Mouse (Mus musculus) brown adipose tissue, adult 24 weeks (tissue): ENCODE measurements around the gene Clptm1. TPM values are rescaled to one million over a fixed set of nuclear protein-coding genes. Genes with fewer than 3 reads are reported as not detected.

ENCODE experiments used
- H3K27ac ChIP-seq: fragments of 200-500 bp; replicated peaks from 2 replicates; pipeline ENCODE4 v1.5.1; 2012; ENCODE audit warnings: low read depth, mild to moderate bottlenecking, low read length
- H3K4me1 ChIP-seq: fragments of 200-500 bp; 2 replicates; pipeline ENCODE4 v1.6.1; 2012; ENCODE audit warnings: low read length, mixed read lengths; ENCODE audit not compliant: control insufficient read depth, insufficient read depth, insufficient read length
- H3K4me3 ChIP-seq: fragments of 200-500 bp; 2 replicates; pipeline ENCODE4 v1.5.1; 2012; ENCODE audit warnings: low read depth, mild to moderate bottlenecking, low read length, moderate library complexity; ENCODE audit not compliant: insufficient read depth
- polyA plus RNA-seq: library from polyadenylated mRNA; stranded (reverse); fragments of >200 nt; gene quantifications from 2 replicates; pipeline ENCODE4 v1.2.4, GENCODE M21; 2012; ENCODE audit not compliant: missing spikeins, insufficient read depth, insufficient read length

Clptm1 gene
- polyA plus RNA-seq, 1 experiment, result 77.2 TPM

DNA sequence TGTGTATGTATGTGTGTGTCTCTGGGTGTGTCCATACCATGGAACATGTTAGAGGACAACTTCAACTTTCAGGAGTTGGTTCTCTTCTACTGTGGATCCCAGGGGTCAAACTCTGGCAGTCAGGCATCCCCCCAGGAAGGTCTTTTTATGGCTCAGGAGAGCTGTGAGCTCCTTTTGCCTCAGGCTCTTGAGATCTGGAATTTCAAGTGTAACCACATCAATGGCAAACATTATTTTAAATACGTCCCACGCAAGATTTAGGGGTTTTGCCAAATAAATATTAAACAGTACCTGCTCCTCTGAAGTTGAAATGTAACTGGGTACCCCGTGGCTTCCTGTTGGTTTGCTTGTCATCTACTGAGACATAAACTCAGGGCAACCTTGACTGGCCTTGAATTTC lies 18.1 kb upstream of the Clptm1 start:
- H3K4me3 ChIP-seq, result no peak overlapping the region
- H3K27ac ChIP-seq, result no peak overlapping the region
- H3K4me1 ChIP-seq, result no peaks in the 10 kb centered on the region

DNA sequence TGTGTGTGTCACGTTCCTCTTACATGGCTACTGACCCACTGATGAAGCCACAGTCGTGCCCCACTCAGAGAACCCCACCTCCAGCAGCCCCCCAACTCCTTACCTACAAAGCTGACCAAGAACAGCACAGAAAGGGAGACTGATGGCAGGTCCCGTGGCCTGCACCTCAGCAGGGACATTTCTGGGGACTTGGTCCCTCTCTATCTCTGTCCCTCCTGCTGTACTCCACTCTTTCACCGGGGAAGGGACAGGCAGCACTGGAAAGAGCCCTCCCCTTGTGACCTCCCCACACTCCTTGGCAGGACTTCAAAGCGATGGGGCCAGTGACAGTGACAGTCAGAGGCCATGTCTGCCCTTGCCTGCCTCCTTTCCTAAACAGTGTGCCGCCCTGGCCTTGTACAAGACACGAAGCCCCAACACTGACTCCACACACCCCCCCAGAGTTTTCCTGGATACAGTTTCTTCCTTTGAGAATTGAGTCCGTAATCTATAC lies 16.4 kb upstream of the Clptm1 start, which contains the start of the genes Gm44805 and Apoc4:
TSS of gene Gm44805 (minus strand) at position 222 of the 493 bp plus-strand sequence.
TSS of gene Apoc4 (minus strand) at position 278 of the 493 bp plus-strand sequence.
- Histone ChIP-seq H3K4me1 (0 out of 2 replicates have a peak, but pooled peaks cover 3% of the 10 kb centered on the region), H3K4me3 (no peak within 1 kb of the TSS), H3K27ac (no peak within 1 kb of the TSS)

DNA sequence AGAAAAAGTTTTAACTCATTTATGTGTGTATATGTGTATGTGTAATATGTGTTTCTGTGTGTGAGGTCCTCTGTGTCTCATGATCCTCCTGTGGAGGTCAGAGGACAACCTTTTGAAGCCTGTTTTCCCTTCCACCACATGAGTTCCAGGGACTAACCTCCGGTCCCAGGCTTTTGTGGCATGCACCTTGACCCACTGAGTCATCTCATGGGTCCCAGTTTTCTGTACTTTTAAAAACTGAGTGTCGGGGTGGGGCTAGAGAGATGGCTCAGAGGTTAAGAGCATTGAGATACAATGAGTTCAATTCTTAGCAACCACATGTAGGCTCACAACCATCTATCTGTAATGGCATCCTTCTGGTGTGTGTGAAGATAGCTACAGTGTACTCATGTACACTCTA lies 15.9 kb upstream of the Clptm1 start:
- no peak overlapping the region for H3K27ac ChIP-seq
- no peak overlapping the region for H3K4me3 ChIP-seq
- H3K4me1 ChIP-seq, result peaks cover 3% of the 10 kb centered on the region; the same call in 1 of the 2 replicates

DNA sequence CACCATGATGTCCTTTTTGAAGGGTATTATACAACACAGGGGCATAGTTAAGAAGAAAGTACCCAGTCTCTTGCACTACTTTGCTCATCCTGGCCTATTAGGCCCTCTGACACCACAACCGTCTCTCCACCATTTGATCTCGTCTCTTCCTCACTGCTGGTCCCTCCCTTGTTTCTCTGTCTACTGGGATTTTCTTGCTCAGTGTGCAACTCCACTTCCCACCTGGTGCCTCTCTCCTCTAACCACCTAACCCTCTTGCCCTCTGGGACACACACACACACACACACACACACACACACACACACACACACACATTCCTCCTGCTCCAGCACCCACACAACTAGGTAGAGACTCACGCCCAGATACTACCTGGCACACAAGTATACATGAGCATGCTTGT lies 14.1 kb upstream of the Clptm1 start:
- H3K27ac ChIP-seq, result no peak overlapping the region
- H3K4me3 ChIP-seq, result no peak overlapping the region
- H3K4me1 ChIP-seq, result peaks cover 3% of the 10 kb centered on the region; the same call in 1 of the 2 replicates

DNA sequence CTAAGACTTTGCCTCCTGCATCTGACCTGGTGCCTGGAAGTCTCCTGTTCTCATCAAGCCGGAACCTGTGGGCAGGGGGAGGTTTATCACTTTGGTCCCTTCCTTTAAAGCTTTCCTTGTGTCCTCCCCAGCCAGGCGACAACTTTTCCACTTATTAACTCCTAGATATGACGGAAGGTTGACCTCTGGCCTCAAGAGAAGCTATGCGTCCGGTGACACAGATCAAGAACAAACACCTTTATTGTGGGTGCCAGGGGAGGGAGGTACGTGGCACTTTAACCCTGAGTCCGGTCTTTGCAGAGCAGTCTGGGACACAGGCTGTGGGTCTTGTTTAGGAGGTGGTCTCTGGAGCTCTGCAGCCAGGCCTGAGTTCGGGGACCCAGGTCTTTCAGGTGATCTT lies 13.0 kb upstream of the Clptm1 start, which contains the start of gene Apoc2:
TSS of gene Apoc2 (minus strand) at position 70 of the 400 bp plus-strand sequence.
- Histone ChIP-seq H3K4me1 (peaks cover 3% of the 10 kb centered on the region; the same call in 1 of the 2 replicates), H3K4me3 (no peak within 1 kb of the TSS), H3K27ac (no peak within 1 kb of the TSS)

DNA sequence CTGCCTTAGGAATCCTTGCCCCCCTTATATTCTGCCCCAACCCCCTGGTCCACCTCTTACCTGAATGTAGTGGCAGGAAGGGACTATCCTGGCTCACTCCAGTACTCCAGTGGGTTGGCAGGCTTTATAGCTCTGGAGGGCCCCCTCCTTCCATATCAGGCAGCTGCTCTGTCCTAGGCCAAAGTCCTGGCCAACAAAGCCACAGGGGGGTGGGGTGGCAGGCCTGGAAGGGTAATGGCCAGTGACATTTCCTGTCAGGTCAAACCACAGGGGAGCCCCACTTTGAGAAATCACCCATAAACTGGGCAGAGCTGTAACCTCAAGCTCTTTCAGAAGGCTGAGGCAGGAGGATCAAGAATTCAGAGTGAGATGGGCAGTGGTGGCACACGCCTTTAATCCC lies 11.8 kb upstream of the Clptm1 start:
- H3K4me3 ChIP-seq, result no peak overlapping the region
- no peak overlapping the region for H3K27ac ChIP-seq
- H3K4me1 ChIP-seq, result peaks cover 3% of the 10 kb centered on the region; the same call in 1 of the 2 replicates

DNA sequence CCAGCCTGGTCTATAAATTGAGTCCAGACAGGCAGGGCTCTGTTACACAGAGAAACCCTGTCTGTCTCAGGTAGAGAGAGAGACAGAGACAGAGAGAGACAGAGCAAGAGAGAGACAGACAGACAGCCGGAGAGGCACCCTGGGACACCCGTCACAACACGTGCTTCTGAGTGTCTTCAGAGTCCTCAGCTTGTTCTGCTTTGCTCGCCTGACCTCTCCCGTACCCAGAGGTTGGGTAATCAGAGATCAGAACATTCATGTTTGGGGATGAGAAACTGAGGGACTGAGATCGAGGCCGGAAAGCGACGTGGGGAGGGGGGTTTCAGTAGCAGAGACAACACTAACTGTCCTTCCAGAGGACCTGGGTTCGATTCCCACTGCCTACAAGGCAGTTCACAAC lies 11.0 kb upstream of the Clptm1 start:
- no peak overlapping the region; the same call in 1 of the 2 replicates for H3K27ac ChIP-seq
- H3K4me1 ChIP-seq, result peaks cover 3% of the 10 kb centered on the region; the same call in 1 of the 2 replicates
- H3K4me3 ChIP-seq, result no peak overlapping the region

DNA sequence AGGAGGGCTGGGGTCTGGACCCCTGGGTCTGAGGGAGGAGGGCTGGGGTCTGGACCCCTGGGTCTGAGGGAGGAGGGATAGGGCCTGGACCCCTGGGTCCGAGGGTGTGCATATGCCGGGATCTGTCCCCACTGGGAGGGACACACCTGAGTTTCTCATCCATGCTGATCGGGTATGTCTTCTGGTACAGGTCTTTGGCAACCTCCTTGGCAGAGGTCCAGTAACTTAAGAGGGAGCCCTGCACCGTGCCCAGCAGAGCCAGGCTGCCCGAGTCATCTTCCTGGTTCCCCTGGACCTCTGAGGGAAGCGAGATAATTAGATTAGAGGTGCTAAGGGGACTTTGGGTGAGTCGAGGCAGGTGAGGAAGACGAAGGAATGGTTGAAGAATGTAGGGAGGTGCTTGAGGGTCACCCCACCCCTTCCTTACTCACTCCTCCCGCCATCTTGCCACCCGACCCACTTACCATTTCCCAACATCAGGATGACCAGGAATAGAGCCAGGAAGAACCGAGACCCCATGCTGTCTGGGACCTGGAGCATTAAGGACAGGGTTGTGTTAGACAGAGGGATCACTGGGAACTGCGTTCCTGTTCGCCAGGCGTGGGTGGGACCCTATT lies 8.4 kb upstream of the Clptm1 start:
- Histone ChIP-seq H3K27ac (no peak overlapping the region), H3K4me1 (peaks cover 3% of the 10 kb centered on the region; the same call in 1 of the 2 replicates), H3K4me3 (no peak overlapping the region)

DNA sequence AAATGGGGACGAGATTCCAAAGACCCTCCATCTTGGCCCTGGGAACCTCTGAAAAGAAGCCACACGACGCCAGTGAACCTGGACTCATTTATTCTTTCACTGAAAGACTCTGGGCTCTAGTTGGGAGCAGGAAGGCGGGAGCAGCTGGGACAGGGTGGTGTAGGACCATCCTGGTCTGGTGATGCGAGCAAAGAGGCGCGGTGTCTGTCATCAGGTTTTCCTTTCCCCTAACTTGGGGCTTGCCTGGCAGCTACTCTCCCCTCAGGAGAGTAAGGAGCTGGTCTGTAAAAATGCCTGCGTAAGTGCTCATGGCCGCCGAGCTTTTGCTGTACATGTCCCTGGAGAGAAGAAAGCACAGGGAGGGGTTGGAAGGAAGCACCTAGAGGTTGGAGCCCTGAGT lies 6.7 kb upstream of the Clptm1 start:
- no peak overlapping the region for H3K4me3 ChIP-seq
- H3K4me1 ChIP-seq, result peaks cover under 1% of the 10 kb centered on the region; the same call in 1 of the 2 replicates
- H3K27ac ChIP-seq, result no peak overlapping the region

DNA sequence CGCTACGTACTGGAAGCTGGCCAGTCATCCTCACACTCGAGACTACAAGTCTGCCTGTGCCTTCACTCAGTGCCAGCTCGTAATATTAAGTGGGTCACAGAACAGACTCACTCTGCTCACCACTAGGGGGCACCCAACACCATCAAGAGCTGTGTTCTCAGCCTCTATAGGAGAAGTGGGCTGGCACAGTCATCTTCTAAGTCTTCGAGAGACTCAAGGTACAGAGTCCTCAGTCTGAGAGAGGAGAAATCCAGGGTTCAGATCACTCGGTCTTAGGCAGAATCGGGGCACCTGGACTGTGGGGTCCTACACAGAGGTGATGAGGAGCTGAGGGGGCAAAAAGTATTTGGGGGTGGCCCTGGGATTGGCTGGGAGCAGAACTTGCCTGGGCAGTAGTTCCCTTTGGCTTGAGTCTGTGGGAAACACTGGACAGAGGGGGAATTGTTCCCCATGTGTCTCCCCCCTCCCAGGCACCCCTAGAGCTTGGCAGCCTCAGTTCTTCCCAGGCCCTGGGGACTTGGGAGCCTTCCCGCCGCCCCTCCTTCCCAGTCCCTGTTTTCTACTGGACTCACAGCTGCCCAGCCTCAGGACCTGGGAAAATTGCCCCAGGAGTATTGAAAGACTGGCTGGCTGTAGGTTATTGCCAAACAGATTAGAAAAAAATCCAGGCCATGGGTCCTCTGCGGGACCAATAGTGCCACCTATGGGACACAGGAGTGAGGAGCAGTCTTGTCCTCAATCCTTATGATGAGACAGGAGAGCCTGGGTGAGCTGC lies 4.3 kb upstream of the Clptm1 start:
- no peaks in the 10 kb centered on the region for H3K4me1 ChIP-seq
- peak overlapping the region; percentile 16; the same call in 1 of the 2 replicates for H3K4me3 ChIP-seq
- H3K27ac ChIP-seq, result peak overlapping the region; percentile 88

DNA sequence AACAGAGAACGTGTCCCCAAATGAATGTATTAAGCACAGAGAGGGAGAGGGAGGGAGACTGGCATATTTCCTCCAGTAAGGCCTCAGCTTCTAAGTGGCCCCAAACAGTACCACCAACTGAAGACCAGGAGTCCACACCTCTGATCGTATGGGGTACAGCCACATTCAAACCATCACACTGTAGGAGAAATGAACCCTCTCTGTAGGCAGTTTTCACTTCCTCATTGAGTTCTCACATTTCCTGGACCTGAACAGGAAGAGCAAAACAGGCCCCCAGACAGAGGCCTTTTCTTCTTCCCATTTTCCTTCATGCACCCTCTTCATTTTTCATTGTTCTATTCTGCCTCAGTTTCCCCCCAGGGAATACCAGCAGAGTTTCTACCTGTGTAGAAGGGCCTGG lies 2.6 kb upstream of the Clptm1 start:
- peak overlapping the region; percentile 58 for H3K27ac ChIP-seq
- peaks cover 8% of the 10 kb centered on the region for H3K4me1 ChIP-seq
- no peak overlapping the region for H3K4me3 ChIP-seq

DNA sequence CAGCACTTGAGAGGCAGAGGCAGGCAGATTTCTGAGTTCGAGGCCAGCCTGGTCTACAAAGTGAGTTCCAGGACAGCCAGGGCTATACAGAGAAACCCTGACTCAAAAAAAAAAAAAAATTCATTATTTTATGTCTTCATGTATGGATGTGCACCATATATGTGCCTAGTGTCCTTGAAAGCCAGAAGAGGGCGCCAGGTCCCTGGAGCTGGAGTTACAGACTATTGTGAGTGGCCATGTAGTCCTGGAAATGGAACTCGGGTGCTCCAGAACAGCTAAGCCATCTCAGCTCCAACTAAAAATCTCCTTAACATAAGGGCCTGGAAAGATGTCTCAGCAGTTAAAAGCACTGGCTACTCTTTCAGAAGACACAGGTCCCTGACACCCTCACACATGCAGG lies 1.9 kb upstream of the Clptm1 start:
- peaks cover 8% of the 10 kb centered on the region for H3K4me1 ChIP-seq

DNA sequence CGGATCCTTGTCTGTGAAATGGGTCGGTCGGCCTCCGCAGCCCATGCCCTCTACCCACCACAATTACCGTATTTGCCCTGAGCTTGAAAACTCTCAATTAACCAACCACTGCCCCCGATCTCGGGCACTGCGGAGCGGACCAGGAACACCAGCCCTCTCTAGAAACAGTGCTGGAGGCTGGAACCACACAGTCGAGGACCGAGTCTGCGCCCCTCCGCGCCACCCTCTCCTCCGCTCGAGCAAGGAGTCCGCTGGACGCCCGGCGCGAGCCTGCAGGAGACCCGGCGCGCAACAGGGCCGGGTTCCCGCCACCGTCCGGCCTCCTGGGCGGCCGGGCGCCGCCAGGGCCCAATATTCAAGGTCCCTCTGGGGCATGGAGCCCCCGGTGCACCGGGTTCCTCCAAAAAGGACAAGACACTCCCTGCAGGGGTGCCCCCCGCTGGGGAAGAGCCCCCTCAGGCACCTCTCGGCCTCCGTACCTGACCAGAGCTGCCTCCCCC lies 328 bp downstream of the Clptm1 start:
- peaks cover 8% of the 10 kb centered on the region for H3K4me1 ChIP-seq
- peak overlapping the region; percentile 86 for H3K4me3 ChIP-seq
- H3K27ac ChIP-seq, result no peak overlapping the region; the same call in 1 of the 2 replicates

More for the DNA sequence above, 1.9 kb upstream of the Clptm1 start:
- Histone ChIP-seq H3K27ac (peak overlapping the region; percentile 58), H3K4me3 (no peak overlapping the region)

DNA sequence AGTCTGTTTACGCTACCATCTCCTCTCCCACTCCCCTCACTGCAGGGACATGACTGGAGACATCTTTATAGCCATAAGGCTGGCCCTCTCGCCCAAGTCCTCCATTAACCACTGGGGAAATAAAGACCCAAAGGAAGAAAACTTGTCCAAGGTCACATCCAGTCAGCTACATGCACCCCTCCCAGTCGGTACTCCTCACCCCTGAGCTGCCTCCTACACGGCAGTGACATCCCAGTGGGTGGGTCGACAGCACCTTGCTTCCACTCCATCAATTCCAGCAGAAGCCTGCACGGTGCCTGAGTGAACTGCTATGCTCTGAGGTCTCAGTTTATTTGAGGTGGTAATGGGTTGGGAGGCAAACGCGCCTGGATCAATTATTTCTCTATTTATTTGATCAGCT lies 893 bp downstream of the Clptm1 start:
- Histone ChIP-seq H3K4me3 (peak overlapping the region; percentile 86), H3K4me1 (peaks cover 8% of the 10 kb centered on the region), H3K27ac (no peak overlapping the region)

DNA sequence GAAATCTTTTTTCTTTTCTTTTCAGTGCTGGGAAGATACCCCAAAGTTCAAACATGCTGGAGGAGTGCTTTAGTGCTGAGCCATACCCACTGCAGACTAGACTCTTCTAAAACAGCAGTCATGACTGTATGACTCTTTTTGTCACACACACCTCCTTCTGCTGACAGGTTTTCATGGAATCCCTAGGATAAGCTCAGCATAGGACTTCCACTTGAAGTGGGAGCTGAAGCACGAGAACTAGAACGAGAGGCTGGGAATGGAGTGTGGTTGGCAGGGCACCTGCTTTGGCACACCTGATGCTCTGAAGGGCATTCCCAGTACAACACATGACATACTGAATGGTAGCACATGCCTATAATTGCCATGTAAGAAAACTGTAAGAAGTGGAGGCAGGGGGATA lies 12.2 kb downstream of the Clptm1 start:
- Histone ChIP-seq H3K4me3 (no peak overlapping the region), H3K4me1 (0 out of 2 replicates have a peak, but pooled peaks cover 7% of the 10 kb centered on the region), H3K27ac (no peak overlapping the region)
